Mouse (Mus musculus) 3T3-L1 (cell line): Measurements from ENCODE around the gene Usp43.

Experiments
- DNase-seq: peaks from one replicate; pipeline ENCODE4 v3.0.0-alpha.2; 2015; ENCODE audit warnings: low read depth, low spot score

Gene Usp43

GRCm38 (mm10) chr11:67897064-67897560 is 24.8 kb downstream of the Usp43 start:
- peak; percentile 99 for DNase-seq

DNA sequence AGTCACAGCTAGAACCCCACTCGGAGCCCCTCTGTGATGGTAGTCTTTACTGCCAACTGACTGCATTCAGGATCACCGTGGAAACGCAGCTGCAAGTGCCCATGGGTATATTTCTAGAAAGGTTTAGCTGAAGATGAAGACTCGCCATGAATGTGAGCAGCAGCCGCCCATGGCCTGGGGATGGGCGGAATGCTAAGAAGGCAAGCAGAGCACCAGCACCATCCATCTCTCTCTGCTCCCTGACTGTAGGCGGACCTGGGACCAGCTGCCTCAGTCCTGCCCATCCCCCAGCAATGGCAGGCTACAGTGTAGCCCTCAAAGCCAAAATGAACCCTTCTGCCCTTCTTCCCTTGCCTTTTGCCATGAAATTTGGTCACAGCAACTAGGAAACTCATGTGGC is 26.3 kb downstream of the Usp43 start:
- DNase-seq: no peak

GRCm38 (mm10) chr11:67888521-67888920 is 33.4 kb downstream of the Usp43 start:
- no peak for DNase-seq

GRCm38 (mm10) chr11:67885921-67886320 is 36.0 kb downstream of the Usp43 start:
- DNase-seq: no peak

DNA sequence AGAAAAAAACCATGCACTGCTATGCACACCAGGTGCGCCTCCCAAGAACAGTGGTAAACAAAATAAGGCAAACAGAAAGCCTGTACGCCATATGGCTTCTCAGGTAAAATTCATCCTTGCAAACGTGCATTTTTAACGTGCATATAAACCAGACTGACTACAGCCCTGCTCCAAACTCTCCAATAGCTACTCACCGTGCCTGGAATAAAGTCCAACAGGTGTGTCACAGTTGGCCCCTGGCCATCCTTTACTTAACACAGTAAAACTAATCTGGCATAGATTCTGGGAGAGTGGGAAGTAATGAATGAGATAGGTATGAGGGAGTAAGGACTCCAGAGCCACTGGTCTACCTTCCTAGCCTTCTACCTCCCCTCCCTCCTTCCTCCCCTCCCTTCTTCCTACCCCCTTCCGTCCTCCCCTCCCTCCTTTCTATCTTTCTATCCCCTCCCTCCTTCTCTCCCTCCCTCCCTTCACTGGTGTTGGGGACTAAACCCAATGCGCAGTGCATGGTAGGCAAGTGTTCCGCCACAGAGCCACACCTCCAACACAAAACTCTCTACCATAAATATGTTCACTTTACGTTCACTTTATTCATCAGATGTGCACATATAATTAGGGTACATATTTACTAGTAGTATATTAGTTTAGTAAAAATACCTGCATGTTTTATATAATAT is 56.3 kb downstream of the Usp43 start:
- no peak for DNase-seq

DNA sequence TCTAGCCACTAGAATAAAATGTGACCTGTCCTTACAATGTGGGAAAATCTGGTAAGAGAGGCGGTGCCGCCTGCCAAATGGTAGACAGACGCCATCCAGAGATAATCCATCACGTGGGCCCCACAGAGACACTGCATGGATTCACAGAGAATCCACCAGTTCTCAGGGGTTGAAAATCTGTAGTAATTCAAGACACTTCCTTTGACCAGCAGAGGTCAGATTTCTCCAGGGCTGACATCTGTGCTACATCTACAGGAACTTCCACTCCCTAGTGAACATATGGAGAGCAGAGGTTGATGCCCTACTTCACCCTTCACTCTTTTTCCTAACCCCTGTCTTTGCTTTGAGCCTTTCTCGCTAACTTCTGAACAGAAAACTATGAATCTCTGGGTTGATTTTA is 56.9 kb downstream of the Usp43 start:
- peak; percentile 53 for DNase-seq

DNA sequence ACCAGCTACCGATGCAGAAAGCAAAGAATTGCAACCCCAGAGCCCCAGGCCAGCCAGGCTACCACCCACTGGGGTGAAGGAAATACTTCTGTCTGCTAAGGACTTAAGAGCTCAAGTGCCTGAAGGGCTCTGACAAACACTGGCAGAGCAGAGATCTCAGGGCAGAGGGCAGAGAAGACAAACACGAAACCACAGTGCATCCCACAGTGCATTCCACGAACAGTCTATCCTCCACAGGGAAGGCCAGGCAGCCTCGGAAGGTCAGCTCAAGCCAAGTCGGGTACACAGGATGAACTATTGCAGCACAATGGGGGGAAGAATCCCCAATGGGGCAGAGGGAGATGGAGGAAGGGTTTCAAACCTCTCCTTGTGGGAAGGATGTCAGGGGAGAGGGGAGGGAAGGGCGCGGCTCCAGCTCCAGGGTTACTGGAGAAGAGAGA is 60.5 kb downstream of the Usp43 start:
- peak; percentile 53 for DNase-seq

DNA sequence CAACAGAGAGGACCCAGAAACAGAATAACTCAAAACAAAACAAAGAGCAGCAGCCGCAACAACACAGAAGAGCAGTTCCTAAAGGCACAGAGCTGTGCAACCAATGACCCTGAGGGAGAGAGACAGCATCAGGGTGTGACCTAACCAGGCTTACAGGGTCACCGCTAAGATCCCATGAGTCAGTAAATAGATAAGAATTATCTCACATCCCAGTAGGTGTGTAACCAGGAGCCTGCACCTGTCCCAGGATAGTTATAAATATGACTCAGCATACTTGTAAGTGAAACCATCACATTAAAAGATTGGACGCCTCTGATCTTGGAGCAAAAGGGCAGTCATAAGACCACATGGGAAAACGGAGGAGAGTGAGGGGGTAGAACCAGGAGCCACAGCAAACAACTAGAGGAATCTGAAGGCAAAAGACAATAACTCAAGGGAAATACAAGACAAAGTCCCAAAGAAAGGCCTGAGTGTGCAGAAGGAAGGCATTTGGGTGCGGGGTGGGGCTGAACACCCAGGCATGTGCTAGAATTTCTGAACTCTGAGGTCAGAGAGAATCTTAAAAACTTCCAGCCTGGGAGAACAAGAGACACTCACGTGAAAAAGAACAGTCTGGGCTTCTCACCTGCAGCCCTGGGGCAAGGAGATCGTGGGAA is 61.1 kb downstream of the Usp43 start:
- no peak for DNase-seq

DNA sequence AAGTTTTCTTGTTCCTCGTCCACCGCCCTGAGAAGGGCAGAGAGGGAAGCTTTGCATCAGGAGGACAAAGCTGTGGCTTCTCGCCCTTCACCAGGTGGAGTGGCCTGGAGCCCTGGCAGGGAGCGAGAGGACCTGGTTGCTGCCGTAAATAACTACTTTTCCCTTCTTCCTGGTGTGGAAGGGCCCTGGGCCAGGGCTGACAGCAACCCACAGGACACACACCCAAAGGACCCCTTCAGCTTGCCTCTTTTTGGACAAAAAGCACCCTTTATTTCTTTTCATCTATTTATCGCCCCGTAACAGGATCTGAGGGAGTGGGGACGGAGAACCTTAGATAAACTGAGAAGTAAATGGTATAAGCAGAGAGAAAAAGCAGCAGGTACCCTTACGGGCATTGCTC is 63.4 kb downstream of the Usp43 start:
- DNase-seq: no peak

DNA sequence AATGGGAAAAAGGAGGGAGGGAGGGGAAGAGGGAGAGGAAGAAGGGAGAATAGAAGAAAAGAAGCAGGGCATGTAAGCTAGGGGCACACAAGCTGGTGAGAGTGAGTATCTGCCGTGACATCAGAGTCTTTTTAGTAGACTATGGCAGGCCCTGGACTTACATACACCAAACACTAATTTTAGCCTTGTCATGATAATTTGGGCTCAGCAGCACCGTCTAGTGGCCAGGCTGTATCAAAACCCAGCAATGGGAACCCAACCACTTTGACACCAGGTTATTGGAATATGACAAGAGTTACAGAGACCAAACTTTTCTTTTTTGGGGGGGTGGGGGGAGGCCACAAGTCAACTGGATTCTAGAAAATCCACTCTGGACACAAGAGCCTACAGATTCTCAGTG is 66.9 kb downstream of the Usp43 start:
- DNase-seq: peak; percentile 60

DNA sequence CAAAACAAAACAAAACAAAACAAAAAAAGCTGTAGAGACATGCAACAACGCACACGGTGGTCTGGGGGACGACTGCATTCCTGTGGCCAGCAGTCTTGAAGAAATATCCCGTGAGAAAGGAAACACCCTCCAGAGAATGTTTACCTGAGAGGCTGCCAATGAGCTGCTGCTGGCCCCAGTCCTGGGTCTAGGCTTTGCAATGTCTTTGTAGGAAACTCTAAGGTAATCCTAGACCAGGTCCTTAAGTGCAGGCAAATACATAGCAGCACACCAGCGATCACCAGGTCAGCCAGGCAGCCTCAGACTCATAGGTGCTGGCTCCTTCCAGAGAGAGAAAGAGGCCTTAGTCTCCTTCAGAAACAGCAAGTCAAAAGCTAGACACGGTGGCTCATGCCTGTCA is 68.0 kb downstream of the Usp43 start:
- no peak for DNase-seq

GRCm38 (mm10) chr11:67851770-67852169 is 70.2 kb downstream of the Usp43 start:
- DNase-seq: no peak

- DNase-seq: no peak
Measured at GRCm38 (mm10) chr11:67845193-67845592, 76.8 kb downstream of the Usp43 start.

- no peak for DNase-seq
Measured at GRCm38 (mm10) chr11:67839810-67840209, 82.1 kb downstream of the Usp43 start.

DNA sequence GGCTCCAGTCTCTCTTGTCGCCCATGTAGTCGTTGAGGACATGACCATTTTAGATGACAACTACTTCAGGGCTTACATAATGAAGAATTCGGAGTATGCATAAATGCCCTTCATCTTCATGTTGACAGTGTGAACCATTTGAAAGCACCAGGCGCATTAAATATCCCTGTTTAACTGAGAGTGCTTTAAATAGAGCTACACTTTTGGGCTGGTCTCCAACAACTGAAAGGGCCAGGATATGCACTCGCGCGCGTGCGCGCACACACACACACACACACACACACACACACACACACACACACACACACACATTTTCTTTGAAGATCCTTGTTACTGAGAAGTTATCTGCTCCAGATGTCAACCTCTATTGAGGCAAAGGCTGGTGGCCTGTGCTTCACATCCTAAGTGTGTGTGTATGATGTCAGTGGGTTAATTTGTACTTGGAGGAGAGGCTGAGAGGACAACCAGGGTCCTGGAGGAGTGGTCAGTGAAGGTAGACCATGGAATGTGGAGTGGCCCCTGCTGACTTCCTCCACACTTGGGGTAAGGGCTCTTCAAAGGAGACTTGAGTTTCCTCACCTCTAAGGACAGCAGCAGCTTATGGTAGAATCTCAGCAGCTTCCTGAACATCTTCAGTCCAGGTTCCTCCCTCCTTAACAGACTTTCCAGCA is 86.4 kb downstream of the Usp43 start:
- no peak for DNase-seq

GRCm38 (mm10) chr11:67831820-67832219 is 90.1 kb downstream of the Usp43 start:
- DNase-seq: no peak

DNA sequence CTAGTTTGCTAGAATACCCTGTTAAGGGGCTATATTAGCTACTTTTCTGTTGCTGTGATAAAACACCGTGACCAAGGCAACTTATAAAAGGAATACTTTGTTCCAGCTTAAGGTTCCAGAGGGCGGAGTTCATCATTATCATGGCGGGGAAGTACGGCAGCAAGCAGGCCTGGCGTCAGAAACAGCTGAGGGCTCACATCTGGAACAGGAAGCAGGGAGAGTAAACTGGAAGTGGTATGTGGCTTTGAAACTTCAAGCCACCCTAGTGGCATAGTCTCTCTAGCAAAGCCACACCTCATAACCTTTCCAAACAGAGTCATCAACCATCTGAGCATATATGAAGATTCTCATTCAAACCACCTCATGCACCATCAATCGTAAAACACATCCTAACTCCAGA is 92.4 kb downstream of the Usp43 start:
- no peak for DNase-seq

GRCm38 (mm10) chr11:67828360-67829059 is 93.4 kb downstream of the Usp43 start:
- peak; percentile 66 for DNase-seq

- no peak for DNase-seq
Measured at GRCm38 (mm10) chr11:67821560-67821959, 100.4 kb downstream of the Usp43 start.

DNA sequence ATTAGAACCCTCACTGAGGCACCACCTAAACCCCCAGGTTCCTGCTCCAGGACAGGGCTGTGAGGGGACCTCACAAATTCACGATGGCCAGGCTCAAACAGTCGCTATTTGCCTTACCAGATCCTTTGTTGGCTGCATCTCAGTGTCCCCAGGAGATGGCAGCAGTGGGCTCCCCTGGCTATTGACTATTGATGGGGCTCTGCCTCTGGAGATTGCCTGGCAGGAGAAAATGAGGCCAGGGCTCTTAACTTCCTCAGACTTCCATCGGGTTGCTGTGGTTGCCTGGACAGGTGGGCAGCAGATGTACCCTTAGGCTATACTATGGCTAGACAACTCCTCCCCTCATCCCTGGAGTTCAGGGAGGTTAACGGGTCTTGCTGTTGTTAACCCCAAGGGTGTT is 101.7 kb downstream of the Usp43 start:
- peak; percentile 53 for DNase-seq

- DNase-seq: peak; percentile 60
Measured at GRCm38 (mm10) chr11:67819604-67820003, 102.3 kb downstream of the Usp43 start.

- peak; percentile 52 for DNase-seq
Measured at GRCm38 (mm10) chr11:67811535-67811934, 110.4 kb downstream of the Usp43 start.
